Mouse (Mus musculus): ENCODE measurements at regions not wholly inside any gene's neighbourhood (a gene's known extent, or its start where the extent isn't known, plus 50 kb on each side); places are given as distances from the start of the nearest gene placed in this dataset.
"Not testable (repeated sequence)": the region's sequence is repeated elsewhere in the genome, so short reads cannot be mapped to it uniquely, and the experiment has no call there.

GRCm38 (mm10) chr7:116596914-116597313 lies 92.7 kb downstream of the Nucb2 start:
- DNase-seq = no peak

GRCm38 (mm10) chr7:116600340-116600739 lies 96.2 kb downstream of the Nucb2 start:
- no peak for DNase-seq

- no peak for DNase-seq
Measured at GRCm38 (mm10) chr7:116603167-116603839, 99.1 kb downstream of the Nucb2 start.

GRCm38 (mm10) chr7:116603840-116604194 lies 99.6 kb downstream of the Nucb2 start:
- no peak for DNase-seq

GRCm38 (mm10) chr7:116606255-116606654 lies 102.1 kb downstream of the Nucb2 start:
- peak; percentile 41 to 49 for DNase-seq

GRCm38 (mm10) chr7:116606751-116607483 lies 102.7 kb downstream of the Nucb2 start:
- DNase-seq = peak in 1 of 2 experiments; percentile 5

GRCm38 (mm10) chr7:116607628-116608225 lies 103.6 kb downstream of the Nucb2 start:
- no peak for DNase-seq

- DNase-seq = peak; percentile 53 to 64
Measured at GRCm38 (mm10) chr7:116608350-116609085, 104.3 kb downstream of the Nucb2 start.

- no peak for DNase-seq
Measured at GRCm38 (mm10) chr7:116609406-116609805, 105.2 kb downstream of the Nucb2 start.

- DNase-seq = no peak
Measured at GRCm38 (mm10) chr7:116609906-116610305, 105.7 kb downstream of the Nucb2 start.

GRCm38 (mm10) chr7:116615984-116616383 lies 111.8 kb downstream of the Nucb2 start:
- DNase-seq = no peak

GRCm38 (mm10) chr7:116619636-116620035 lies 115.5 kb downstream of the Nucb2 start:
- DNase-seq = no peak

- no peak for DNase-seq
Measured at GRCm38 (mm10) chr7:116620381-116620780, 116.2 kb downstream of the Nucb2 start.

GRCm38 (mm10) chr7:116633210-116633609 lies 129.0 kb downstream of the Nucb2 start:
- DNase-seq = no peak

- DNase-seq = peak; percentile 14 to 45
Measured at GRCm38 (mm10) chr7:116644902-116645650, 140.9 kb downstream of the Nucb2 start.

- no peak for DNase-seq
Measured at GRCm38 (mm10) chr7:116654466-116654865, 150.3 kb downstream of the Nucb2 start.

GRCm38 (mm10) chr7:116657040-116657439 lies 152.9 kb downstream of the Nucb2 start:
- DNase-seq = not testable (repeated sequence)

- DNase-seq = no peak
Measured at GRCm38 (mm10) chr7:116665581-116665980, 161.4 kb downstream of the Nucb2 start.

- no peak for DNase-seq
Measured at GRCm38 (mm10) chr7:116674199-116675019, 170.2 kb downstream of the Nucb2 start.

- DNase-seq = no peak
Measured at GRCm38 (mm10) chr7:116676696-116677095, 172.5 kb downstream of the Nucb2 start.

- no peak for DNase-seq
Measured at GRCm38 (mm10) chr7:116679195-116679594, 175.0 kb downstream of the Nucb2 start.

- no peak for DNase-seq
Measured at GRCm38 (mm10) chr7:116680523-116680922, 176.4 kb downstream of the Nucb2 start.

Data from cerebellum, postnatal 36 days (tissue).